Mouse (Mus musculus): Measurements from ENCODE around the gene Dock4. TPM values are rescaled to one million over a fixed set of nuclear protein-coding genes. Genes with fewer than 3 reads are reported as not detected.

Dock4 gene
- polyA plus RNA-seq, 1 experiment from 2014 or later = 6.4 TPM

- H3K27ac ChIP-seq (ENCODE audit: low read length) = no peak overlapping the region
- H3K9ac ChIP-seq (ENCODE audit: low read length) = no peak overlapping the region
- H3K4me3 ChIP-seq (ENCODE audit: low read length) = no peak overlapping the region
- H3K4me2 ChIP-seq (ENCODE audit: low read depth, low read length) = no peak overlapping the region
- H3K36me3 ChIP-seq (ENCODE audit: control insufficient read depth, insufficient read depth) = no peaks in the 10 kb centered on the region
- H3K9me3 ChIP-seq (replicated peaks; ENCODE audit: control insufficient read depth, low read length) = no peaks in the 10 kb centered on the region
- no peak for ATAC-seq (replicated peaks; ENCODE audit: extremely low read depth, insufficient read depth, low FRiP score)
- no peaks in the 10 kb centered on the region for H3K27me3 ChIP-seq (ENCODE audit: control insufficient read depth, insufficient read depth, low read length)
- H3K4me1 ChIP-seq (ENCODE audit: control insufficient read depth, insufficient read depth, low read length) = peaks cover 10% of the 10 kb centered on the region
- WGBS = 79% methylated on average over 2 of the region's 2 CpGs
Measured at GRCm38 (mm10) chr12:40512370-40512693, 66.6 kb downstream of the Dock4 start.

GRCm38 (mm10) chr12:40512994-40513393 lies 67.2 kb downstream of the Dock4 start:
- peaks cover 10% of the 10 kb centered on the region for H3K4me1 ChIP-seq (ENCODE audit: control insufficient read depth, insufficient read depth, low read length)
- H3K9me3 ChIP-seq (replicated peaks; ENCODE audit: control insufficient read depth, low read length) = no peaks in the 10 kb centered on the region
- H3K4me3 ChIP-seq (ENCODE audit: low read length) = no peak overlapping the region
- H3K9ac ChIP-seq (ENCODE audit: low read length) = no peak overlapping the region
- 88% methylated on average over 7 of the region's 7 CpGs for WGBS
- no peak overlapping the region for H3K4me2 ChIP-seq (ENCODE audit: low read depth, low read length)
- H3K27me3 ChIP-seq (ENCODE audit: control insufficient read depth, insufficient read depth, low read length) = no peaks in the 10 kb centered on the region
- ATAC-seq (replicated peaks; ENCODE audit: extremely low read depth, insufficient read depth, low FRiP score) = no peak
- H3K36me3 ChIP-seq (ENCODE audit: control insufficient read depth, insufficient read depth) = no peaks in the 10 kb centered on the region
- H3K27ac ChIP-seq (ENCODE audit: low read length) = no peak overlapping the region

GRCm38 (mm10) chr12:40514021-40514420 lies 68.3 kb downstream of the Dock4 start:
- H3K27ac ChIP-seq (ENCODE audit: low read length) = no peak overlapping the region
- WGBS = 70% methylated on average over 6 of the region's 6 CpGs
- ATAC-seq (replicated peaks; ENCODE audit: extremely low read depth, insufficient read depth, low FRiP score) = no peak
- H3K9me3 ChIP-seq (replicated peaks; ENCODE audit: control insufficient read depth, low read length) = no peaks in the 10 kb centered on the region
- no peak overlapping the region for H3K9ac ChIP-seq (ENCODE audit: low read length)
- no peaks in the 10 kb centered on the region for H3K27me3 ChIP-seq (ENCODE audit: control insufficient read depth, insufficient read depth, low read length)
- peaks cover 10% of the 10 kb centered on the region for H3K4me1 ChIP-seq (ENCODE audit: control insufficient read depth, insufficient read depth, low read length)
- no peak overlapping the region for H3K4me3 ChIP-seq (ENCODE audit: low read length)
- H3K4me2 ChIP-seq (ENCODE audit: low read depth, low read length) = no peak overlapping the region
- no peaks in the 10 kb centered on the region for H3K36me3 ChIP-seq (ENCODE audit: control insufficient read depth, insufficient read depth)

GRCm38 (mm10) chr12:40522468-40522867 lies 76.7 kb downstream of the Dock4 start:
- Histone ChIP-seq H3K9ac (ENCODE audit: low read length) (no peak overlapping the region), H3K27ac (ENCODE audit: low read length) (no peak overlapping the region), H3K36me3 (ENCODE audit: control insufficient read depth, insufficient read depth) (no peaks in the 10 kb centered on the region), H3K4me2 (ENCODE audit: low read depth, low read length) (no peak overlapping the region), H3K4me3 (ENCODE audit: low read length) (no peak overlapping the region), H3K4me1 (ENCODE audit: control insufficient read depth, insufficient read depth, low read length) (no peaks in the 10 kb centered on the region), H3K27me3 (ENCODE audit: control insufficient read depth, insufficient read depth, low read length) (no peaks in the 10 kb centered on the region), H3K9me3 (replicated peaks; ENCODE audit: control insufficient read depth, low read length) (no peaks in the 10 kb centered on the region)
- no peak for ATAC-seq (replicated peaks; ENCODE audit: extremely low read depth, insufficient read depth, low FRiP score)
- WGBS = 74% methylated on average over 4 of the region's 4 CpGs

DNA sequence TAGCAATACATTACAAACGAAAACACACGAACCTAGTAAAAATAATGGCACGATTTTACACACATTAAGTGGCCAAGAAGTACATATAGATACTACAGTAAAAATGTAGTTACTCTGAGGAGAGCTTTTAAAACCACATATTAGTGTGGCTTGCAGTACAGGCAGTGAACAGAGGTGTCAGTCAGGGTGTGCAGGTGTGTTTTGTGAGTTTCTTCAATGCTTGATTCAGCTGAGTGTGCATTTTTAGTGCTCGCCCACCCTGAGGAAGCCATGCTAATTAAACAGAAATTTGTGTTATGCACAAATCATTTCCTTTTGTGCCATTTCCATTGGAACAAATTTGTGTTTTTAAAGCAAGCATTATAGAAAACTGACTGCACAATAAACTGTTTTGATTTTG lies 77.3 kb downstream of the Dock4 start:
- no peak overlapping the region for H3K9ac ChIP-seq (ENCODE audit: low read length)
- no peak overlapping the region for H3K27ac ChIP-seq (ENCODE audit: low read length)

DNA sequence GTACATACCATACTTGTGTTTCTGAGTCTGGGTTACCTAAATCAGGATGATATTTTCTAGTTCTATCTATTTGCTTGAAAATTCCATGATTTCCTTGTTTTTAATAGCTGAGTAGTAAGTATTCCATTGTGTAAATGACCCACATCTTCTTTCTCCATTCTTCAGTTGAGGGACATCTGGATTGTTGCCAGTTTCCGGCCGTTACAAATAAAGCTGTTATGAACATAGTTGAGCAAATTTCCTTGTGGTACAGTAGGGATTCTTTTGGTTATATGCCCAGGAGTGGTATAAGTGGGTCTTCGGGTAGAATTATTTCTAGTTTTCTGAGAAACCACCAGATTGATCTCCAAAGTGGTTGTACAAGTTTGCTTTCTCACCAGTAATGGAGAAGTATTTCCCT lies 79.3 kb downstream of the Dock4 start:
- Histone ChIP-seq H3K4me1 (ENCODE audit: control insufficient read depth, insufficient read depth, low read length) (no peaks in the 10 kb centered on the region), H3K4me3 (ENCODE audit: low read length) (no peak overlapping the region), H3K9ac (ENCODE audit: low read length) (no peak overlapping the region), H3K36me3 (ENCODE audit: control insufficient read depth, insufficient read depth) (no peaks in the 10 kb centered on the region), H3K27me3 (ENCODE audit: control insufficient read depth, insufficient read depth, low read length) (no peaks in the 10 kb centered on the region), H3K4me2 (ENCODE audit: low read depth, low read length) (no peak overlapping the region), H3K9me3 (replicated peaks; ENCODE audit: control insufficient read depth, low read length) (no peaks in the 10 kb centered on the region), H3K27ac (ENCODE audit: low read length) (no peak overlapping the region)
- no peak for ATAC-seq (replicated peaks; ENCODE audit: extremely low read depth, insufficient read depth, low FRiP score)
- WGBS = 71% methylated on average over 3 of the region's 3 CpGs

More for the DNA sequence above, 77.3 kb downstream of the Dock4 start:
- no peaks in the 10 kb centered on the region for H3K4me1 ChIP-seq (ENCODE audit: control insufficient read depth, insufficient read depth, low read length)
- H3K9me3 ChIP-seq (replicated peaks; ENCODE audit: control insufficient read depth, low read length) = no peaks in the 10 kb centered on the region
- no peak overlapping the region for H3K4me2 ChIP-seq (ENCODE audit: low read depth, low read length)
- H3K36me3 ChIP-seq (ENCODE audit: control insufficient read depth, insufficient read depth) = no peaks in the 10 kb centered on the region
- no peak for ATAC-seq (replicated peaks; ENCODE audit: extremely low read depth, insufficient read depth, low FRiP score)
- H3K27me3 ChIP-seq (ENCODE audit: control insufficient read depth, insufficient read depth, low read length) = no peaks in the 10 kb centered on the region
- H3K4me3 ChIP-seq (ENCODE audit: low read length) = no peak overlapping the region
- WGBS = 87% methylated on average over 4 of the region's 4 CpGs

DNA sequence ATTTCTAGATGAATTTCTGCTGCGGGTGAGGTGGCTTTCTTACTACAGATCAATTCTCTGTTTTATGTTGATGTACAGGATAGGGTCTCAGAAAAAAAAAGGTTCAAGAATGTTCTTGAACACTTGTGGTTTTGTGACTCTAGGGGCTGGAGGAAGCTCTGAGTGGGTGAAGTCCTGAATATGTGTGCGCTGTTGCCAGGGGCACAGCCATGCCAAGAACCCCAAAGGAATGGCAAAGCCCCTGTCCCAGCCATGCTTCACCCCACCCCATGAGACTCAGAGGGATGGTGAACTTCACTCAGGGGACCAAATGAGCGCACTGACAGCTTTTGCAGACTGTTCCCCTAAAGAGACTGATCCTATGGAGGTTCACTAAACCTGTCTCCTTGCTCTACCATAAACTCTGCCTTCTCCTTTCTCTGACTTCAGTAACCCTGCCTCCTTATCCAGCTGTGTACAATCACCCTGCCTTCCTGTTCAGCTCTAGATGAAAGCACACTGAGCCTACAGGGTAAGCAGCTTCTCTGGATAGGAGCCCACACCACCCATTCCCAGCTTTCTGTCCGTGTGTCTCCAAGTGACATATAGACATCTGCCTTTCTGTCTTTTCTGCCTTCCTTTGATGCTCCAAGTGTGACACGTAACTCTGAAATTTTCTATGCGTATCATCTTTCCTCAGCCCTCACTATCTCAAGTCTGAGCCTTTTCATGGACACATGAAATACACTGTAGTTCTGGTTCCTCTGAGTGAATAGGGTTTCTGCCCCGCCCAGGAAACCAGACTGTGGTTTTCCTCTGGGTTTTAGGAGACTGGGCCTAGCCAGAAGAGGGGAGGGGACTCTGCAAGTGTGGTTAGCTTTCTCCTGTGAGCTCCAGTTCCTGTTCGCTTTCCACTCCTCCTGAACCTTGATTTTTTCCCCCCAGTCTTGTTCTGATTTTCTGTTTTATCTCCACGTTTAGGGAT lies 90.2 kb downstream of the Dock4 start:
- no peak overlapping the region for H3K4me2 ChIP-seq (ENCODE audit: low read depth, low read length)
- H3K9ac ChIP-seq (ENCODE audit: low read length) = no peak overlapping the region
- 69% methylated on average over 9 of the region's 9 CpGs for WGBS
- no peak overlapping the region for H3K4me3 ChIP-seq (ENCODE audit: low read length)
- H3K36me3 ChIP-seq (ENCODE audit: control insufficient read depth, insufficient read depth) = no peaks in the 10 kb centered on the region
- no peaks in the 10 kb centered on the region for H3K27me3 ChIP-seq (ENCODE audit: control insufficient read depth, insufficient read depth, low read length)
- H3K27ac ChIP-seq (ENCODE audit: low read length) = peak overlapping the region; percentile 23; the same call in 1 of the 2 replicates
- 0 out of 2 replicates have a peak, but pooled peaks have one; percentile 37 for ATAC-seq (replicated peaks; ENCODE audit: extremely low read depth, insufficient read depth, low FRiP score)
- H3K4me1 ChIP-seq (ENCODE audit: control insufficient read depth, insufficient read depth, low read length) = 0 out of 2 replicates have a peak, but pooled peaks cover 5% of the 10 kb centered on the region
- no peaks in the 10 kb centered on the region for H3K9me3 ChIP-seq (replicated peaks; ENCODE audit: control insufficient read depth, low read length)

DNA sequence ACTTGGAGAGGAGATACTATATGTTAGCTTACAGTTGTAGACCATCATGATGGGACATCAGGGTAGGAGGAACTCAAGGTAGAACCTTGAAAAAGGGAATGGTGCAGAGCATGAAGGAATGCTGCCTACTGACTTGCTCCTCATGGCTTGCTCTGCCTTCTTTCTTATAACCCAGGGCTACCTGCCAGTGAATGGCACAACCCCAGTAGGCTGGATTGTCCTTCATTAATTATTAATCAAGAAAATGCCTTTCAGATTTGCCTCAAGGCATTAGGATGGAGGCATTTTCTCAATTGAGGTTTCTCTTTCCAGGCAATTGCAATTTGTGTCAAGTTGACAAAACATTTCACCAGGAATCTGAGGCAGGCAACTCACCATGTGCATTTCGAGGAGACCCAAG lies 92.1 kb downstream of the Dock4 start:
- Histone ChIP-seq H3K27ac (ENCODE audit: low read length) (no peak overlapping the region), H3K4me3 (ENCODE audit: low read length) (no peak overlapping the region), H3K9ac (ENCODE audit: low read length) (no peak overlapping the region), H3K9me3 (replicated peaks; ENCODE audit: control insufficient read depth, low read length) (no peaks in the 10 kb centered on the region), H3K27me3 (ENCODE audit: control insufficient read depth, insufficient read depth, low read length) (no peaks in the 10 kb centered on the region), H3K4me2 (ENCODE audit: low read depth, low read length) (no peak overlapping the region), H3K36me3 (ENCODE audit: control insufficient read depth, insufficient read depth) (no peaks in the 10 kb centered on the region), H3K4me1 (ENCODE audit: control insufficient read depth, insufficient read depth, low read length) (0 out of 2 replicates have a peak, but pooled peaks cover 5% of the 10 kb centered on the region)
- 74% methylated on average over 1 of the region's 1 CpGs for WGBS
- no peak for ATAC-seq (replicated peaks; ENCODE audit: extremely low read depth, insufficient read depth, low FRiP score)

GRCm38 (mm10) chr12:40538318-40538717 lies 92.6 kb downstream of the Dock4 start:
- Histone ChIP-seq H3K27me3 (ENCODE audit: control insufficient read depth, insufficient read depth, low read length) (no peaks in the 10 kb centered on the region), H3K4me1 (ENCODE audit: control insufficient read depth, insufficient read depth, low read length) (0 out of 2 replicates have a peak, but pooled peaks cover 5% of the 10 kb centered on the region), H3K4me2 (ENCODE audit: low read depth, low read length) (no peak overlapping the region), H3K4me3 (ENCODE audit: low read length) (no peak overlapping the region), H3K9ac (ENCODE audit: low read length) (no peak overlapping the region), H3K9me3 (replicated peaks; ENCODE audit: control insufficient read depth, low read length) (no peaks in the 10 kb centered on the region), H3K27ac (ENCODE audit: low read length) (no peak overlapping the region), H3K36me3 (ENCODE audit: control insufficient read depth, insufficient read depth) (no peaks in the 10 kb centered on the region)
- no peak for ATAC-seq (replicated peaks; ENCODE audit: extremely low read depth, insufficient read depth, low FRiP score)
- 85% methylated on average over 6 of the region's 6 CpGs for WGBS
